Mouse (Mus musculus) NIH3T3 (cell line): ENCODE data around the gene Gpr153.

Experiments used
- DNase-seq: peaks from one replicate; pipeline ENCODE4 v3.0.0-alpha.2; 2012; ENCODE audit warnings: low read depth

The Gpr153 gene

GRCm38 (mm10) chr4:152315498-152316213 lies 41.6 kb downstream of the Gpr153 start:
- no peak for DNase-seq

GRCm38 (mm10) chr4:152317631-152318033 lies 43.6 kb downstream of the Gpr153 start:
- DNase-seq = no peak

- peak; percentile 80 for DNase-seq
Measured at GRCm38 (mm10) chr4:152318517-152319234, 44.6 kb downstream of the Gpr153 start, which contains the start of gene Rnf207. Gene Rnf207, minus strand, starts transcription at chr4:152318993.

- no peak for DNase-seq
Measured at GRCm38 (mm10) chr4:152321464-152321863, 47.4 kb downstream of the Gpr153 start.

- DNase-seq = peak; percentile 59
Measured at GRCm38 (mm10) chr4:152324641-152325562, 50.9 kb downstream of the Gpr153 start.

- DNase-seq = peak; percentile 95
Measured at GRCm38 (mm10) chr4:152325574-152326411, 51.8 kb downstream of the Gpr153 start, which contains the start of gene Rpl22. Gene Rpl22, plus strand, starts transcription at chr4:152325742.

- no peak for DNase-seq
Measured at GRCm38 (mm10) chr4:152326543-152326942, 52.5 kb downstream of the Gpr153 start.

GRCm38 (mm10) chr4:152328691-152329090 lies 54.7 kb downstream of the Gpr153 start:
- peak; percentile 71 for DNase-seq

- DNase-seq = peak; percentile 87
Measured at GRCm38 (mm10) chr4:152332952-152333351, 58.9 kb downstream of the Gpr153 start.

GRCm38 (mm10) chr4:152333587-152333986 lies 59.6 kb downstream of the Gpr153 start:
- no peak for DNase-seq
